Mouse (Mus musculus): ENCODE data around the gene Lipe. TPM values are rescaled to one million over a fixed set of nuclear protein-coding genes. Genes with fewer than 3 reads are reported as not detected.

Gene Lipe
- polyA plus RNA-seq, 1 experiment = 254 TPM

- Histone ChIP-seq H3K4me1 (ENCODE audit: control insufficient read depth, insufficient read depth, low read length) (peaks cover 9% of the 10 kb centered on the region), H3K27ac (ENCODE audit: control insufficient read depth, insufficient read depth, low read depth, low read length) (no peak overlapping the region), H3K27me3 (ENCODE audit: control insufficient read depth, insufficient read depth, low read length) (no peaks in the 10 kb centered on the region), H3K4me3 (ENCODE audit: control insufficient read depth, low read depth, low read length) (no peak overlapping the region), H3K36me3 (ENCODE audit: control insufficient read depth, insufficient read depth, low read length) (no peaks in the 10 kb centered on the region; the same call in 1 of the 2 replicates)
- TF ChIP-seq POLR2A (IDR thresholded peaks at IDR 0.05; ENCODE audit: control insufficient read depth, low read depth, low read length) = no peak
- no peak for TF ChIP-seq CTCF (IDR thresholded peaks at IDR 0.05; ENCODE audit: control insufficient read depth, insufficient read depth, insufficient replicate concordance, low read depth, low read length)
Measured at GRCm38 (mm10) chr7:25384818-25385217, 13.7 kb downstream of the Lipe start.

GRCm38 (mm10) chr7:25384318-25384717 lies 14.2 kb downstream of the Lipe start:
- Histone ChIP-seq H3K27me3 (ENCODE audit: control insufficient read depth, insufficient read depth, low read length) (no peaks in the 10 kb centered on the region), H3K4me3 (ENCODE audit: control insufficient read depth, low read depth, low read length) (no peak overlapping the region), H3K4me1 (ENCODE audit: control insufficient read depth, insufficient read depth, low read length) (peaks cover 11% of the 10 kb centered on the region), H3K36me3 (ENCODE audit: control insufficient read depth, insufficient read depth, low read length) (no peaks in the 10 kb centered on the region; the same call in 1 of the 2 replicates), H3K27ac (ENCODE audit: control insufficient read depth, insufficient read depth, low read depth, low read length) (no peak overlapping the region)
- TF ChIP-seq CTCF (IDR thresholded peaks at IDR 0.05; ENCODE audit: control insufficient read depth, insufficient read depth, insufficient replicate concordance, low read depth, low read length) = no peak
- TF ChIP-seq POLR2A (IDR thresholded peaks at IDR 0.05; ENCODE audit: control insufficient read depth, low read depth, low read length) = no peak

- H3K27me3 ChIP-seq (ENCODE audit: control insufficient read depth, insufficient read depth, low read length) = no peaks in the 10 kb centered on the region
- TF ChIP-seq POLR2A (IDR thresholded peaks at IDR 0.05; ENCODE audit: control insufficient read depth, low read depth, low read length) = no peak
- TF ChIP-seq CTCF (IDR thresholded peaks at IDR 0.05; ENCODE audit: control insufficient read depth, insufficient read depth, insufficient replicate concordance, low read depth, low read length) = no peak
- no peaks in the 10 kb centered on the region; the same call in 1 of the 2 replicates for H3K36me3 ChIP-seq (ENCODE audit: control insufficient read depth, insufficient read depth, low read length)
Measured at GRCm38 (mm10) chr7:25383891-25384290, 14.6 kb downstream of the Lipe start.

GRCm38 (mm10) chr7:25383385-25383784 lies 15.1 kb downstream of the Lipe start:
- Histone ChIP-seq H3K36me3 (ENCODE audit: control insufficient read depth, insufficient read depth, low read length) (no peaks in the 10 kb centered on the region; the same call in 1 of the 2 replicates), H3K4me3 (ENCODE audit: control insufficient read depth, low read depth, low read length) (no peak overlapping the region), H3K4me1 (ENCODE audit: control insufficient read depth, insufficient read depth, low read length) (peaks cover 12% of the 10 kb centered on the region), H3K27ac (ENCODE audit: control insufficient read depth, insufficient read depth, low read depth, low read length) (no peak overlapping the region), H3K27me3 (ENCODE audit: control insufficient read depth, insufficient read depth, low read length) (no peaks in the 10 kb centered on the region)
- TF ChIP-seq CTCF (IDR thresholded peaks at IDR 0.05; ENCODE audit: control insufficient read depth, insufficient read depth, insufficient replicate concordance, low read depth, low read length) (no peak), POLR2A (IDR thresholded peaks at IDR 0.05; ENCODE audit: control insufficient read depth, low read depth, low read length) (no peak)

More at GRCm38 (mm10) chr7:25383891-25384290, 14.6 kb downstream of the Lipe start:
- peaks cover 12% of the 10 kb centered on the region for H3K4me1 ChIP-seq (ENCODE audit: control insufficient read depth, insufficient read depth, low read length)
- H3K27ac ChIP-seq (ENCODE audit: control insufficient read depth, insufficient read depth, low read depth, low read length) = no peak overlapping the region
- H3K4me3 ChIP-seq (ENCODE audit: control insufficient read depth, low read depth, low read length) = no peak overlapping the region

GRCm38 (mm10) chr7:25382541-25382940 lies 16.0 kb downstream of the Lipe start:
- H3K36me3 ChIP-seq (ENCODE audit: control insufficient read depth, insufficient read depth, low read length) = no peaks in the 10 kb centered on the region; the same call in 1 of the 2 replicates

GRCm38 (mm10) chr7:25381284-25381680 lies 17.2 kb downstream of the Lipe start:
- Histone ChIP-seq H3K4me1 (ENCODE audit: control insufficient read depth, insufficient read depth, low read length) (peaks cover 25% of the 10 kb centered on the region), H3K27me3 (ENCODE audit: control insufficient read depth, insufficient read depth, low read length) (no peaks in the 10 kb centered on the region), H3K4me3 (ENCODE audit: control insufficient read depth, low read depth, low read length) (no peak overlapping the region), H3K36me3 (ENCODE audit: control insufficient read depth, insufficient read depth, low read length) (no peaks in the 10 kb centered on the region; the same call in 1 of the 2 replicates), H3K27ac (ENCODE audit: control insufficient read depth, insufficient read depth, low read depth, low read length) (no peak overlapping the region)
- TF ChIP-seq POLR2A (IDR thresholded peaks at IDR 0.05; ENCODE audit: control insufficient read depth, low read depth, low read length) (no peak), CTCF (IDR thresholded peaks at IDR 0.05; ENCODE audit: control insufficient read depth, insufficient read depth, insufficient replicate concordance, low read depth, low read length) (no peak)

More at GRCm38 (mm10) chr7:25382541-25382940, 16.0 kb downstream of the Lipe start:
- Histone ChIP-seq H3K27me3 (ENCODE audit: control insufficient read depth, insufficient read depth, low read length) (no peaks in the 10 kb centered on the region), H3K27ac (ENCODE audit: control insufficient read depth, insufficient read depth, low read depth, low read length) (no peak overlapping the region), H3K4me1 (ENCODE audit: control insufficient read depth, insufficient read depth, low read length) (peaks cover 12% of the 10 kb centered on the region), H3K4me3 (ENCODE audit: control insufficient read depth, low read depth, low read length) (no peak overlapping the region)
- no peak for TF ChIP-seq CTCF (IDR thresholded peaks at IDR 0.05; ENCODE audit: control insufficient read depth, insufficient read depth, insufficient replicate concordance, low read depth, low read length)
- no peak for TF ChIP-seq POLR2A (IDR thresholded peaks at IDR 0.05; ENCODE audit: control insufficient read depth, low read depth, low read length)

GRCm38 (mm10) chr7:25380392-25381283 lies 17.9 kb downstream of the Lipe start:
- peaks cover 25% of the 10 kb centered on the region for H3K4me1 ChIP-seq (ENCODE audit: control insufficient read depth, insufficient read depth, low read length)
- H3K4me3 ChIP-seq (ENCODE audit: control insufficient read depth, low read depth, low read length) = no peak overlapping the region
- no peak overlapping the region for H3K27ac ChIP-seq (ENCODE audit: control insufficient read depth, insufficient read depth, low read depth, low read length)
- TF ChIP-seq POLR2A (IDR thresholded peaks at IDR 0.05; ENCODE audit: control insufficient read depth, low read depth, low read length) = no peak
- no peak for TF ChIP-seq CTCF (IDR thresholded peaks at IDR 0.05; ENCODE audit: control insufficient read depth, insufficient read depth, insufficient replicate concordance, low read depth, low read length)
- H3K27me3 ChIP-seq (ENCODE audit: control insufficient read depth, insufficient read depth, low read length) = no peaks in the 10 kb centered on the region
- H3K36me3 ChIP-seq (ENCODE audit: control insufficient read depth, insufficient read depth, low read length) = no peaks in the 10 kb centered on the region; the same call in 1 of the 2 replicates
